In the genomic region with DNA sequence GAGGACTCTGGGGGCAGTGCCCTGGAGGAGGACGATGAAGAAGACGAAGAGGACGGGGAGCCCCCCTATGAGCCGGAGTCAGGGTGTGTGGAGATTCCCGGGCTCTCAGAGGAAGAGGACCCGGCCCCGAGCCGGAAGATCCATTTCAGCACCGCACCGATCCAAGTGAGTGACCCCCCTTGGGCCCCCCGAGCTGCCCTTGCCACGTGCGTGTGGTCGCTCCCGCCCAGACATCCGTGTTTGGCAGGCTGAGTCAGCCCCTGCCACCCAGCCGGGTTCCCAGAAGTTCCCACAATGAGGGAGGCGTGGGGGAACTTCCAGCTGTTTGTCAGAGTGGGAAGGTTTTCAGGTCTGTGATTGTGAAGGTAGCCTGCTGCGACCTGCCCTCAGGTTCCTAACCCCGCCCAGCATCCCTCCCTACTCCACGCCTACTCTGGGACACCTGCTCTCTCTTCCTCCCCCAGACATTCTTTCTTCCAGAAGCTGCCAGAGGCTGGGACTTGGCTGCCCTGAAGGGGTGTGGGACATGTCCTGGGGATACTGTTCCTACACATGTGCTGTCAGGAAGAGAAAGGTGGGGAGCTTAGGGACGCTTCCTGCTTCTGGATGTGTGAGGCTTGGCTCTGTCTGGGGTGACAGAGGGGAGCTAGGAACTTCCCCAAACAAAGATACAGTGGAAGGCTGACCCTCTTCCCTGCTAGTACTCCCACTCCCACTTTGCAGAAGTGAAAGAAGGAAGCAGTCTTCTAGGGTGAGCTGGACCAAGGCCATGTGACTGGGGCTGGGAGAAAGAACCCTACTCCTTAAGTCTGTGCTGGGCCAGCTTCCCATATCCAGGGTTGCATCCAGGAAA, we compare ENCODE assay signal across 8 mouse cellular contexts. TPM values are rescaled to one million over a fixed set of nuclear protein-coding genes. Genes with fewer than 3 reads are reported as not detected.
A peak's percentile ranks its signal among the peaks of the same experiment; 100 is the strongest.
DNase-seq lines count a peak whose midpoint lies in the region; ATAC-seq lines count a peak whose summit lies in the region.

No protein-coding gene starts in this region.

- 2% methylated on average over 19 of the region's 22 CpGs for WGBS in kidney, embryonic 14.5 days

- H3K9me3 ChIP-seq in kidney, embryonic 14.5 days (ENCODE audit: control insufficient read depth, low read length): no peaks in the 10 kb centered on the region

- H3K27ac ChIP-seq in kidney, embryonic 14.5 days (ENCODE audit: low read depth, low read length): peak overlapping the region; percentile 55

- H3K4me1 ChIP-seq in kidney, embryonic 14.5 days (ENCODE audit: control insufficient read depth, insufficient read depth, low read length): peaks cover 52% of the 10 kb centered on the region

- peak overlapping the region; percentile 99 for H3K4me2 ChIP-seq in kidney, embryonic 14.5 days (replicated peaks; ENCODE audit: low read depth, low read length)

- DNase-seq in urinary bladder, adult 18-20 months (ENCODE audit: low spot score in 2 of 2): peak; percentile 66 to 79
- no peak for DNase-seq in urinary bladder, postnatal 10 days (ENCODE audit: low spot score)
- DNase-seq in embryo, embryonic 10.5 days (ENCODE audit: low spot score): peak; percentile 46
- peak; percentile 67 for DNase-seq in heart, adult 8-10 months (ENCODE audit: low spot score)
- peak; percentile 67 for DNase-seq in lung, postnatal 10 days
- DNase-seq in spleen, postnatal 36 days (ENCODE audit: low spot score in 2 of 2): peak; percentile 45 to 61

- ATAC-seq in kidney, embryonic 14.5 days (ENCODE audit: low FRiP score, low TSS enrichment): 0 out of 2 replicates have a peak, but pooled peaks have one; percentile 6
- ATAC-seq in frontal cortex, adult (ENCODE audit: low TSS enrichment): no peak

- H3K27me3 ChIP-seq in kidney, embryonic 14.5 days (ENCODE audit: control insufficient read depth, insufficient read depth, low read length): no peaks in the 10 kb centered on the region

- peaks cover 28% of the 10 kb centered on the region for H3K36me3 ChIP-seq in kidney, embryonic 14.5 days (ENCODE audit: control insufficient read depth, insufficient read depth, low read length)

- peak overlapping the region; percentile 92 for H3K9ac ChIP-seq in kidney, embryonic 14.5 days (ENCODE audit: low read depth, low read length)

- peak overlapping the region; percentile 94 for H3K4me3 ChIP-seq in kidney, embryonic 14.5 days (ENCODE audit: low read length)

RNA-seq across cellular contexts. Expression of gene Ppp1r9b, which starts 2.1 kb away (rescaled TPM):
- total RNA-seq in heart, adult 8-10 months (2022): 10 to 100 TPM; 43.9 to 47.4 (median 45.6) TPM
- 12.0 and 14.6 TPM in 2 replicates for polyA plus RNA-seq in kidney, embryonic 14.5 days (2014; fragmentation: Nextera tagmentation; extraction: Ambion mirVana)

RNA-seq across cellular contexts. Expression of gene Samd14, which starts 16.7 kb away (rescaled TPM):
- total RNA-seq in heart, adult 8-10 months (2022): 1 to 10 TPM in 2 of 4 experiments, under 1 TPM in 2; 0.72 to 1.1 (median 0.96) TPM
- 14.7 and 18.3 TPM in 2 replicates for polyA plus RNA-seq in kidney, embryonic 14.5 days (2014; fragmentation: Nextera tagmentation; extraction: Ambion mirVana)

RNA-seq across cellular contexts. Expression of gene Sgca, which starts 16.9 kb away (rescaled TPM):
- total RNA-seq in heart, adult 8-10 months (2022): 100 to 1,000 TPM; 202 to 221 (median 208) TPM
- 0.24 TPM in 1 of 2 replicates, not detected in the other for polyA plus RNA-seq in kidney, embryonic 14.5 days (2014; fragmentation: Nextera tagmentation; extraction: Ambion mirVana)

RNA-seq across cellular contexts. Expression of gene Hils1, which starts 25.6 kb away (rescaled TPM):
- not detected for total RNA-seq in heart, adult 8-10 months (2022)
- not detected in 2 replicates for polyA plus RNA-seq in kidney, embryonic 14.5 days (2014; fragmentation: Nextera tagmentation; extraction: Ambion mirVana)

RNA-seq across cellular contexts. Expression of gene Pdk2, which starts 48.2 kb away (rescaled TPM):
- 100 to 1,000 TPM; 469 to 545 (median 504) TPM for total RNA-seq in heart, adult 8-10 months (2022)
- 30.0 and 46.5 TPM in 2 replicates for polyA plus RNA-seq in kidney, embryonic 14.5 days (2014; fragmentation: Nextera tagmentation; extraction: Ambion mirVana)
